Mouse (Mus musculus): ENCODE results near the gene Nr2f6. TPM values are rescaled to one million over a fixed set of nuclear protein-coding genes. Genes with fewer than 3 reads are reported as not detected.

Nr2f6 gene
- polyA plus RNA-seq, 1 experiment from 2014 or later = 39.9 TPM

GRCm38 (mm10) chr8:71380178-71381171 lies 1.3 kb downstream of the Nr2f6 start:
- peaks cover 12% of the 10 kb centered on the region for H3K36me3 ChIP-seq (ENCODE audit: control insufficient read depth, insufficient read depth, low read length)
- H3K9me3 ChIP-seq (ENCODE audit: control insufficient read depth, low read length) = no peaks in the 10 kb centered on the region
- peak overlapping the region; percentile 99 for H3K4me3 ChIP-seq (ENCODE audit: low read length)
- H3K9ac ChIP-seq (ENCODE audit: low read length) = peak overlapping the region; percentile 95
- H3K27me3 ChIP-seq (ENCODE audit: control insufficient read depth, insufficient read depth, low read depth, low read length) = no peaks in the 10 kb centered on the region
- WGBS = under 1% methylated on average over 68 of the region's 72 CpGs
- peaks cover 51% of the 10 kb centered on the region for H3K4me1 ChIP-seq (replicated peaks; ENCODE audit: control insufficient read depth, insufficient read depth, low read length)
- peak overlapping the region; percentile 96 for H3K27ac ChIP-seq (ENCODE audit: low read length)
- ATAC-seq (ENCODE audit: low read depth) = no peak
- H3K4me2 ChIP-seq (ENCODE audit: low read depth, low read length) = peak overlapping the region; percentile 75

GRCm38 (mm10) chr8:71379512-71380075 lies 2.2 kb downstream of the Nr2f6 start:
- no peak for ATAC-seq (ENCODE audit: low read depth)
- H3K4me3 ChIP-seq (ENCODE audit: low read length) = peak overlapping the region; percentile 99
- H3K27ac ChIP-seq (ENCODE audit: low read length) = no peak overlapping the region
- H3K9ac ChIP-seq (ENCODE audit: low read length) = peak overlapping the region; percentile 95
- H3K4me1 ChIP-seq (replicated peaks; ENCODE audit: control insufficient read depth, insufficient read depth, low read length) = peaks cover 56% of the 10 kb centered on the region
- H3K9me3 ChIP-seq (ENCODE audit: control insufficient read depth, low read length) = no peaks in the 10 kb centered on the region
- peak overlapping the region; percentile 75 for H3K4me2 ChIP-seq (ENCODE audit: low read depth, low read length)
- H3K36me3 ChIP-seq (ENCODE audit: control insufficient read depth, insufficient read depth, low read length) = peaks cover 19% of the 10 kb centered on the region
- 37% methylated on average over 3 of the region's 3 CpGs for WGBS
- no peaks in the 10 kb centered on the region for H3K27me3 ChIP-seq (ENCODE audit: control insufficient read depth, insufficient read depth, low read depth, low read length)

GRCm38 (mm10) chr8:71379008-71379407 lies 2.8 kb downstream of the Nr2f6 start:
- H3K4me3 ChIP-seq (ENCODE audit: low read length) = peak overlapping the region; percentile 99
- WGBS = 74% methylated on average over 4 of the region's 4 CpGs
- ATAC-seq (ENCODE audit: low read depth) = no peak

GRCm38 (mm10) chr8:71376423-71377030 lies 5.2 kb downstream of the Nr2f6 start:
- Histone ChIP-seq H3K4me1 (replicated peaks; ENCODE audit: control insufficient read depth, insufficient read depth, low read length) (peaks cover 41% of the 10 kb centered on the region), H3K9me3 (ENCODE audit: control insufficient read depth, low read length) (no peaks in the 10 kb centered on the region), H3K4me3 (ENCODE audit: low read length) (no peak overlapping the region; the same call in 1 of the 2 replicates), H3K27me3 (ENCODE audit: control insufficient read depth, insufficient read depth, low read depth, low read length) (no peaks in the 10 kb centered on the region), H3K27ac (ENCODE audit: low read length) (peak overlapping the region; percentile 42), H3K4me2 (ENCODE audit: low read depth, low read length) (peak overlapping the region; percentile 49), H3K9ac (ENCODE audit: low read length) (peak overlapping the region; percentile 44; the same call in 1 of the 2 replicates), H3K36me3 (ENCODE audit: control insufficient read depth, insufficient read depth, low read length) (peaks cover 34% of the 10 kb centered on the region)
- ATAC-seq (ENCODE audit: low read depth) = no peak
- WGBS = 53% methylated on average over 8 of the region's 8 CpGs

More at GRCm38 (mm10) chr8:71379008-71379407, 2.8 kb downstream of the Nr2f6 start:
- Histone ChIP-seq H3K27me3 (ENCODE audit: control insufficient read depth, insufficient read depth, low read depth, low read length) (no peaks in the 10 kb centered on the region), H3K4me2 (ENCODE audit: low read depth, low read length) (peak overlapping the region; percentile 75), H3K9ac (ENCODE audit: low read length) (peak overlapping the region; percentile 95), H3K4me1 (replicated peaks; ENCODE audit: control insufficient read depth, insufficient read depth, low read length) (peaks cover 56% of the 10 kb centered on the region), H3K9me3 (ENCODE audit: control insufficient read depth, low read length) (no peaks in the 10 kb centered on the region), H3K27ac (ENCODE audit: low read length) (no peak overlapping the region), H3K36me3 (ENCODE audit: control insufficient read depth, insufficient read depth, low read length) (peaks cover 23% of the 10 kb centered on the region)

DNA sequence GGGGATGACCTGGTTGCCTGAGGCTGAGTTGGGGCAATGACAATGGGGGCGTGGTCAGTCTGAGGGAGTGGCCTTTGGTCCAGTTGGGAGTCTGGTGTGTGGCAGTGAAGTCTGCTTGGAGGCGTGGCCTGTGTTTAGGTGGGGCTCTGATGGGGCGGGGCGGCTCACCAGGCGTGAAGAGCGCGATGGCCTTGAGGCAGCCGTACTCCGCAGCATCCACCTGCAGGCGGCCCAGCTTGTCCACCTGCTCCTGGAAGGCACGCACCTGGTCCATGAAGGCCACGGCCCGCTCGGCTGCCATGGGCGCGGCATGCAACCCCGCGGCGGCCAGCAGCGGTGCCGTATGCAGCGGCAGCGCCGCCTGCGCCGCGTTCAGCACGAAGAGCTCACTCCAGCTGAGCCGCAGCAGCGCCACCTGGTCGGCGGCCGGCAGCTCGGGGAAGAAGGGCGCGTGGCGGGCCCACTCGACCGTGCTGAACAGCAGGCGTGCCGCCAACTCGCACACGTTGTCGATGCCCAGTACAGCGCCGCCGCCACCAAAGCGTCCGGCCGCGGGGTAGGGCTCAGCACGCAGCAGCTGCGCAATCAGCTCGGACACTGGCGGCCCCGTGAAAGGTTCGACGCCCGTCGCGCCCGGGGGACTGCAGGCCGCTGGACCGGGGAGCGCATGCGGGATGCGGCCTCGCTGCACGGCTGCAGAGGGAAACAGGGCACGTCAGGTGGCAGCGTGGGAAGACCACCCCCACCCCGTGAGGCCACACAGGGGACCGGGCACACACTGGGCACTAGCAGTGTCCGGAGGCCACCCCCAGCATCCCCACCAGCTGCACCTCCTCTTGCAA lies 6.0 kb downstream of the Nr2f6 start:
- Histone ChIP-seq H3K9me3 (ENCODE audit: control insufficient read depth, low read length) (no peaks in the 10 kb centered on the region), H3K27ac (ENCODE audit: low read length) (peak overlapping the region; percentile 42), H3K36me3 (ENCODE audit: control insufficient read depth, insufficient read depth, low read length) (peaks cover 34% of the 10 kb centered on the region), H3K4me3 (ENCODE audit: low read length) (peak overlapping the region; percentile 18), H3K4me2 (ENCODE audit: low read depth, low read length) (peak overlapping the region; percentile 49), H3K27me3 (ENCODE audit: control insufficient read depth, insufficient read depth, low read depth, low read length) (no peaks in the 10 kb centered on the region), H3K4me1 (replicated peaks; ENCODE audit: control insufficient read depth, insufficient read depth, low read length) (peaks cover 41% of the 10 kb centered on the region), H3K9ac (ENCODE audit: low read length) (peak overlapping the region; percentile 44; the same call in 1 of the 2 replicates)
- peak; percentile 12 for ATAC-seq (ENCODE audit: low read depth)
- 12% methylated on average over 68 of the region's 74 CpGs for WGBS

DNA sequence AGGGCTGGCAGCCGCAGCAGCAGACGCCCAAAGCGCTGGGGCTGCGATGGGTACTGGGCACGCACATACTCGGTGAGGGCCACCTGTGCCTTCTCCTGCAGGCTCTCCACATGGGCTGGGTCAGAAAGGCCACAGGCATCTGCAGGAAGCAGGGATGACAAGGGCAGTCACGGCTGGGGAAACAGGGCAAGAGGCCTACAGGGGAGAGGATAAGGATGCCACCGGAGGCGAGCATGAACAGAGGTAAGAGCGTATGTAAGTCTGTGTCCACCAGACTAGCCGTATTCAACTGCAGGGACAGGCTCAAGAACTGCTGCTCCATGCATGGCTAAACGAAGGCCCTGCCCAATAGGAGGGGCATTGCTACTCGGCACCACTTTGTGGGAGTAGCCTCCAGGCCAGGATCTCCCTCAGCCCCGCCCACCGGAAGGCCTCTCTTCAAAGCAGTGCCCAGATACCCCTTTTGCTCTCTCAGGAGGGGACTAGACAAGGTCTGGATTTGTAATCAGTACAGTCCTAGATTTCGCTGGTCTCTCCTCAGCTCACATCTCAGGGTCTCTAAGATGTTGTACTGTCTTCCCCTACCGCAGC lies 7.0 kb downstream of the Nr2f6 start:
- 78% methylated on average over 17 of the region's 17 CpGs for WGBS
- Histone ChIP-seq H3K9ac (ENCODE audit: low read length) (no peak overlapping the region), H3K27ac (ENCODE audit: low read length) (no peak overlapping the region), H3K4me1 (replicated peaks; ENCODE audit: control insufficient read depth, insufficient read depth, low read length) (peaks cover 39% of the 10 kb centered on the region), H3K27me3 (ENCODE audit: control insufficient read depth, insufficient read depth, low read depth, low read length) (no peaks in the 10 kb centered on the region), H3K9me3 (ENCODE audit: control insufficient read depth, low read length) (no peaks in the 10 kb centered on the region), H3K4me3 (ENCODE audit: low read length) (no peak overlapping the region), H3K4me2 (ENCODE audit: low read depth, low read length) (no peak overlapping the region), H3K36me3 (ENCODE audit: control insufficient read depth, insufficient read depth, low read length) (peaks cover 35% of the 10 kb centered on the region)
- no peak for ATAC-seq (ENCODE audit: low read depth)

DNA sequence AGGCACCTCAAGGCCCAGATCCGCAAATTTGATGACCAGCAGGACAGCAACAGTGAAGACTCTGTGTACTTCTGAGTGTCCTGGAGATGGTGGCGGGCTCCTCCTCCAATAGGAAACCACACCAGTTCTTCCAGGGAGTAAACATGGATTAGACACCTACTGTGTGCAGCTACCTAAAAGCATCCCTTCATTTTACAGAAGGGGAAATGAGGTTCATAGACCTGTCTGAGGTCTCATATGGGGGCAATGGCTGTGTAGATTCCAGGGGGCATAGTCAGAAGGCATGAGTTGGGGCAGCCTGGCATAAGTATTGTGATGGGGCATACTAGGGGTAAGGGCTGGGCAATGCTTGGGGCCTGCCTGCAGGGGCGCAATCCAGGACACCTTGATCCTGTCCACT lies 8.8 kb downstream of the Nr2f6 start:
- no peaks in the 10 kb centered on the region for H3K27me3 ChIP-seq (ENCODE audit: control insufficient read depth, insufficient read depth, low read depth, low read length)
- H3K36me3 ChIP-seq (ENCODE audit: control insufficient read depth, insufficient read depth, low read length) = peaks cover 41% of the 10 kb centered on the region
- no peak overlapping the region for H3K9ac ChIP-seq (ENCODE audit: low read length)
- ATAC-seq (ENCODE audit: low read depth) = no peak
- WGBS = 86% methylated on average over 3 of the region's 3 CpGs
- no peak overlapping the region for H3K4me3 ChIP-seq (ENCODE audit: low read length)
- H3K27ac ChIP-seq (ENCODE audit: low read length) = no peak overlapping the region
- H3K9me3 ChIP-seq (ENCODE audit: control insufficient read depth, low read length) = no peaks in the 10 kb centered on the region
- no peak overlapping the region for H3K4me2 ChIP-seq (ENCODE audit: low read depth, low read length)
- peaks cover 27% of the 10 kb centered on the region for H3K4me1 ChIP-seq (replicated peaks; ENCODE audit: control insufficient read depth, insufficient read depth, low read length)

DNA sequence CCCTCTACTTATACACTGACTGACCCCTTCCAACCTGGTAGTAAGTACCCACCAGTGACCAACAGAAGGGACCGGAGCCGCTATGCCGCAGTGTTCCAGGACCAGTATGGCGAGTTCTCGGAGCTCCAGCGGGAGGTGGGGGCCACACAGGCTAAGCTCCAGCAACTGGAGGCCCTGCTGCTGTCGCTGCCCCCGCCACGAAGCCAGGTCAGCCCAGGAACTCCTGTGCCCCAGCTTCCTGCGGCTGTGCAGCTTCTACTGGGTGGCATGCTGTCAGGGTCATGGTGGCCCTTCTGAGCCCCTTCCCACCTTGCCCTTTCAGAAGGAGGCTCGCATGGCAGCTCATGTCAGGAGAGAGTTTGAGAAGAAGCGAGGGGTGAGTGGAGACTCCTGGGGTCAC lies 9.3 kb downstream of the Nr2f6 start:
- no peaks in the 10 kb centered on the region for H3K27me3 ChIP-seq (ENCODE audit: control insufficient read depth, insufficient read depth, low read depth, low read length)
- no peak overlapping the region for H3K4me2 ChIP-seq (ENCODE audit: low read depth, low read length)
- H3K4me1 ChIP-seq (replicated peaks; ENCODE audit: control insufficient read depth, insufficient read depth, low read length) = peaks cover 30% of the 10 kb centered on the region
- ATAC-seq (ENCODE audit: low read depth) = no peak
- H3K9ac ChIP-seq (ENCODE audit: low read length) = no peak overlapping the region
- WGBS = 85% methylated on average over 12 of the region's 12 CpGs
- peaks cover 36% of the 10 kb centered on the region for H3K36me3 ChIP-seq (ENCODE audit: control insufficient read depth, insufficient read depth, low read length)
- H3K4me3 ChIP-seq (ENCODE audit: low read length) = no peak overlapping the region
- no peak overlapping the region for H3K27ac ChIP-seq (ENCODE audit: low read length)
- H3K9me3 ChIP-seq (ENCODE audit: control insufficient read depth, low read length) = no peaks in the 10 kb centered on the region
